Mouse (Mus musculus): ENCODE results near the gene Crybb3.
"Not testable (repeated sequence)": the region's sequence is repeated elsewhere in the genome, so short reads cannot be mapped to it uniquely, and the experiment has no call there.

The Crybb3 gene

GRCm38 (mm10) chr5:113081439-113081838 is at the start of gene Crybb3:
Gene Crybb3, minus strand, starts transcription at chr5:113081584.
- no peak for DNase-seq (ENCODE audit: low read depth, low spot score)

- DNase-seq (ENCODE audit: low read depth, low spot score) = no peak
Measured at GRCm38 (mm10) chr5:113128426-113128825, 47.0 kb upstream of the Crybb3 start.

DNA sequence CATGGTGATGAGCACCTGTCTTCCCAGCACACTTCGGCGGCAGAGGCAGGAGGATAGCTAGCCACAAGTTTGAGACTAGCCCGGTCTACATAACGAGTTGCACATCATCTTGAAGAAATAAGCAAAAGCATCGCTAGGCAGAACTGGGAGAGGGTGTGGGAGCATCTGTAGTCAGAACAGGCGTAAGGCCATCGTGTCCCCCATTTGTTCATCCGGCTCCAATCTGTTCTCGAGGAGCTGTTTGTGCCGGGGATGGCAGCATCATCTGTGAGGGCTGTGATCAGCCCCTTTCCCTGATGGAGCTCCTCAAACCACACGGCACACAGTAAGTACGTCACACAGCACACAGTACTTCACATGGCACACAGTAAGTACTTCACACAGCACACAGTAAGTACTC is 45.1 kb upstream of the Crybb3 start:
- DNase-seq (ENCODE audit: low read depth, low spot score) = no peak

DNA sequence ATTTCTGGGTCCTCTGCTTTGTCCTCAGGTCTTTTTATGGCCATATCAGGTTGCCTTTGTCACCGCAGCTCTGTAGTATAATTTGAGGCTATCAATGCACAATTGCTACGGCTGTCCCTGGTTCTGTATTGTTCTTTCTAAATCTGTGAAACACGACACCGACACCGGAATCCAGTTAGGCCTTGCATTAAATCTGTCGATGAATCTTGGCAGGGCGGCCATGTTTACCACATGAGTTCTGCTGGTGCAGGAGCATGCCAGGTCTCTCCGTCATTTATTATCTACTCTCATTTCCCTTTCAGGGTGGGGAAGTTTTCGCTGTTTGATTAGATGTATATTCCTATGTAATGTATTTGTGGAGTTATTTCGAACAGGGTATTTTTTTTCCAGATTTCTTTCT is 42.3 kb upstream of the Crybb3 start:
- DNase-seq (ENCODE audit: low read depth, low spot score) = no peak

DNA sequence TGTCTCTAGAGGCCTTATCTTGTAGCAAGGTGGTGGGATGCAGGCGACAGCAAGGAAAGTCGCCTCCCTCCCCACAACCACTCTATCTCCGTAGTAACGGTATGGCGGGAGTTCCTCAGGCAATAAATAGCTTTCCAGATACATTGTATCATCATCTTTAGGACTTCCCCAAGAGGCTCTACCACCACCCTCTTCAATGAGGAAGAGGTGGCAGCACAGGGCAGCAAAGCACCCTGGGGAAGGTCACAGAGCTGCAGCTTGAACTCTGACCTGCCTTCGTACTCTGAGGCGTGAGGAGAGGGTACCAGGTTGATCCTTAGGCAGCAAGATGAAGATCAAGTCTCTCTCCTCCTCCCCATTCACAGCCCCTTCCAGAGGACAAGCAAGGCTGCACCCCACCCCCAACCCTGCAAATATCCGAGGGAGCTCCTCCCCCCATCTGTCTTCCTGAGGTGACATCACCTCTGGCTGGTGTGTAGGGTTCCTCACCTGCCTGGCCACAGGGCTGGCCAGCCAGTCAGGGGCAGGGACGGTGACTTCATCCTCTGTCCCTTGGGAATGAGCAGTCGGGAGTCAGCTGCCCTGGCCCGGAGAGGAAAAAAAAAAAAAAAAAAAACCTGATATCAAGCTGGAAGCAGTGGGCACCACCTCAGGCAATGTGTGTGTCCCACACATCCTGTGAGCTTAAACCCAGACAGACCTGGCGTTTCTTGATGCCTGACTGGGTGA is 41.1 kb upstream of the Crybb3 start:
- DNase-seq (ENCODE audit: low read depth, low spot score) = no peak

DNA sequence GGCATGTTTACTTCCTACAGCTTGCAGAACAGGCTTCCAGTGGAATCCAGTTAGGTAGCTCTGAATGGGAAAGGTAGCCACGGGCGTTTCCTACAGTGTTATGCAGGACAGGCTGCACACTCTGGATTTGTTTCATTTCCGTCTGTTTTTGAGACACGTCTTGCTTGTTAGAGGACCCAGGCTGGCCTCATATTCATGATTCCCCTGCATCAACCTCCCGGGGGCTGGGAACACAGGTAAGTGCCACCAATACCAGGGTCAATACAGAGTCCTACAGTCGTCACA is 40.1 kb upstream of the Crybb3 start:
- no peak for DNase-seq (ENCODE audit: low read depth, low spot score)

- DNase-seq (ENCODE audit: low read depth, low spot score) = no peak
Measured at GRCm38 (mm10) chr5:113120741-113121590, 39.6 kb upstream of the Crybb3 start.

GRCm38 (mm10) chr5:113119861-113120465 is 38.6 kb upstream of the Crybb3 start:
- DNase-seq (ENCODE audit: low read depth, low spot score) = no peak

- no peak for DNase-seq (ENCODE audit: low read depth, low spot score)
Measured at GRCm38 (mm10) chr5:113119291-113119690, 37.9 kb upstream of the Crybb3 start.

DNA sequence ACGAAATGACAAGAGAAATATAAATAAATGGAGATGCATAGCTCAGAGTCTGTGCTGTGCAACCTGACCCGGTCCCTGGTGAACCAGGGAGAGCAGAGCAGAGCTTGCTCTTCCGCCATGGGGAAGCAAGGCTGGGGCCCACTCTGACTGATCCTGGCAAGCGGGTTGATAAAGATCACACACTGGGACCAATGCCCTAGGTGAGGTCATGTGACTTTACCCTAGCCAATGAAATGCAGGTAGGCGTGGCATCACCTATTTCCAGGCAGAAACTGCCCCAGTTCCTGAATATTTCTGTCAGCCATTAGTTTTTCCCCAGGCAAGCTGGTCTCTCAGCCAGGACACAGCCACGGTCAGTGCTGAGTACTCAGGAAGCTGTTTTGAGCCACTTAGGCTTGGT is 37.3 kb upstream of the Crybb3 start:
- no peak for DNase-seq (ENCODE audit: low read depth, low spot score)

GRCm38 (mm10) chr5:113117361-113117760 is 36.0 kb upstream of the Crybb3 start:
- no peak for DNase-seq (ENCODE audit: low read depth, low spot score)

GRCm38 (mm10) chr5:113115896-113116295 is 34.5 kb upstream of the Crybb3 start:
- no peak for DNase-seq (ENCODE audit: low read depth, low spot score)

- DNase-seq (ENCODE audit: low read depth, low spot score) = no peak
Measured at GRCm38 (mm10) chr5:113114264-113115225, 33.2 kb upstream of the Crybb3 start.

- no peak for DNase-seq (ENCODE audit: low read depth, low spot score)
Measured at GRCm38 (mm10) chr5:113113120-113113519, 31.7 kb upstream of the Crybb3 start.

DNA sequence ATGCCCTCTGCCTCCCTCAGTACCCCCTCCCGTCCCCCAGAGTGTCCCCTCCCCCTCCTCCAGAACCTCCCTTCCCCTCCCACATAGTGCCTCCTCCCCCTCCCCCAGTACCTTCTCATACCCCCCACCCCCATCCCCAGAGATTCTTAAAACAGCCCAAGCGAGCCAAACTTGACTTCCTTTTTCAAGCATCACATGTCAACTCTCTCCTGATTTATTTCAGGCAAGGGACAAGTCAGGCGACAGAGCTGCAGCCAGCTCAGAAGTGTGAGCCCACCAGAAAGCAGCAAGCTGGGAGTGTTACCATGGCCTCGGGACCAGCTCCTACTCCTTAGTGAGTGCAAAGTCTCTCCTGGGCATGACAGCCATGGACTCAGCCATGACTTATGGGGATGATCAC is 30.0 kb upstream of the Crybb3 start:
- DNase-seq (ENCODE audit: low read depth, low spot score) = no peak

DNA sequence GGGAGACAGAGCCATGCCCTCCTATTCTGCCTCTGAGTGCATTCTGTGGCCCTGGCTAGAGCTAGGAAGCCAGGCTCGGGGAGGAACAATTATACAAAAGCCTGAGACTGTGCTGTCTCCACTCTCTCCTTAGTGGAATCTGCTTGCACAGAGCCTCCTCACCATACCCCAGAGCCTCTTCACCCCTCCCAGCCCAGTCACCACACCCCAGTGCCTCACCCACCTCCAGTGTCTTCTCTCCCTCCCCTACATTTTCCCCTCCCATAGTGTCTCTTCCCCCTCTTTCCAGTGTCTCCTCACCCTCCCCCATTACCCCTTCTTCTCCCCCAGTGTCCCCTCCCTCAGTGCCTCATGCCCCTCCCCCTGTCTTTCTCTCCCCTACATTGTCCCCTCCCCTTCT is 29.5 kb upstream of the Crybb3 start:
- DNase-seq (ENCODE audit: low read depth, low spot score) = no peak

- not testable (repeated sequence) for DNase-seq (ENCODE audit: low read depth, low spot score)
Measured at GRCm38 (mm10) chr5:113109651-113110050, 28.3 kb upstream of the Crybb3 start.

GRCm38 (mm10) chr5:113108165-113108764 is 26.9 kb upstream of the Crybb3 start:
- no peak for DNase-seq (ENCODE audit: low read depth, low spot score)

DNA sequence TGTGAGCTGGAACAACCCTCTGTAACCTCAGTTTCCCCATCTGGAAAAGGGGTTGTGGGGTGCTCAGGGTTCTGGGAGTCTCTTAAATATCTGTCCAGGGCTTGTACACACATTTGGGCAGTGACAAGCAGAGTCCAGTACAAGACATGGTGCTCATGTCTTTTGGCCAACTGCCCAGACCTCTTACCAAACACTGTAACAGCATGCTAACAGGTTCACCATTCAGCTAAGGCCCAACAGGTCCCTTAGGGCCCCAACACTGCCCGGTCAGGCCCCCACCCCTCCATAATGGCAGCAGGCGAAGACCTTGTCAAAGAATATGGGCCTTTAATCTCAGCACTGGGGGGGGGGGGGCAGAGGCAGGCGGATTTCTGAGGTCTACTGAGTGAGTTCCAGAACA is 26.3 kb upstream of the Crybb3 start:
- DNase-seq (ENCODE audit: low read depth, low spot score) = no peak

DNA sequence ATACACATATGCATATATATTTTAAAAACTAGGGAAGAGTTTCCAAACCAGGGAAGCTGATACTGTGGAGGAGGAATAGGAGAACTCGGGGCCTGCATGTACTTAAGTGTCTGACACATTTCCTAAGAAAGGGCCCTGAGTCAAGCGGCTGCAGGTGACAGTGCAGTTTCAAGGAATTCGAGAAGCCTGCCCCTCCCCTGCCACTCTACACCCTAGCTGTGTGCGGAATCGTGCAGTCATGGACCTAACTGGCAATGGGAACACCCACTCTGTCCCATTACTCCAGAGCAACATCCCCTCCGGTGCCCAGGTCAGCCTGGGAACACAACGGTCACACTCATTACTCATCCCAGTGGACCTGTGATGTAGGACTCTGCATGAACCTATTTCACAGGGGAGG is 25.2 kb upstream of the Crybb3 start:
- no peak for DNase-seq (ENCODE audit: low read depth, low spot score)

GRCm38 (mm10) chr5:113105481-113105880 is 24.1 kb upstream of the Crybb3 start:
- no peak for DNase-seq (ENCODE audit: low read depth, low spot score)
